Mouse (Mus musculus): Measurements from ENCODE around the gene Prc1. TPM values are rescaled to one million over a fixed set of nuclear protein-coding genes. Genes with fewer than 3 reads are reported as not detected.

Gene Prc1
- polyA plus RNA-seq (2014; fragmentation: Nextera tagmentation; extraction: Ambion mirVana): 182 and 190 TPM in 2 replicates

- Histone ChIP-seq H3K4me3 (ENCODE audit: low read depth, low read length) (peak within 1 kb of the TSS; percentile 86), H3K4me1 (replicated peaks; ENCODE audit: control insufficient read depth, insufficient read depth, low read length) (no peaks in the 10 kb centered on the region), H3K9me3 (ENCODE audit: control insufficient read depth, low read length) (no peaks in the 10 kb centered on the region), H3K36me3 (ENCODE audit: control insufficient read depth, insufficient read depth, low read length) (no peaks in the 10 kb centered on the region), H3K27me3 (ENCODE audit: control insufficient read depth, insufficient read depth, low read length) (no peaks in the 10 kb centered on the region), H3K9ac (ENCODE audit: low read depth, low read length) (peak within 1 kb of the TSS; percentile 84), H3K27ac (ENCODE audit: low read depth, low read length) (peak within 1 kb of the TSS; percentile 65), H3K4me2 (replicated peaks; ENCODE audit: low read depth, low read length) (peak within 1 kb of the TSS; percentile 74)
- DNase-seq (ENCODE audit: low spot score): peak; percentile 99
- peak; percentile 98 for ATAC-seq (ENCODE audit: low FRiP score)
- WGBS: 1% methylated on average over 52 of the region's 52 CpGs
Observed at GRCm38 (mm10) chr7:80294062-80294763, at the start of gene Prc1. Gene Prc1, plus strand, starts transcription at chr7:80294450.

GRCm38 (mm10) chr7:80244851-80245250 is 49.4 kb upstream of the Prc1 start:
- Histone ChIP-seq H3K27ac (ENCODE audit: low read depth, low read length) (no peak overlapping the region), H3K27me3 (ENCODE audit: control insufficient read depth, insufficient read depth, low read length) (no peaks in the 10 kb centered on the region), H3K4me3 (ENCODE audit: low read depth, low read length) (no peak overlapping the region), H3K9ac (ENCODE audit: low read depth, low read length) (no peak overlapping the region), H3K9me3 (ENCODE audit: control insufficient read depth, low read length) (no peaks in the 10 kb centered on the region), H3K4me1 (replicated peaks; ENCODE audit: control insufficient read depth, insufficient read depth, low read length) (no peaks in the 10 kb centered on the region), H3K4me2 (replicated peaks; ENCODE audit: low read depth, low read length) (no peak overlapping the region), H3K36me3 (ENCODE audit: control insufficient read depth, insufficient read depth, low read length) (no peaks in the 10 kb centered on the region)
- 87% methylated on average over 4 of the region's 4 CpGs for WGBS
- DNase-seq (ENCODE audit: low spot score): no peak
- no peak for ATAC-seq (ENCODE audit: low FRiP score)

- under 1% methylated on average over 48 of the region's 48 CpGs for WGBS
- DNase-seq (ENCODE audit: low spot score) (peak; percentile 99), ATAC-seq (ENCODE audit: low FRiP score) (peak; percentile 98)
- peak within 1 kb of the TSS; percentile 79 for H3K27ac ChIP-seq (ENCODE audit: low read depth, low read length)
- H3K4me3 ChIP-seq (ENCODE audit: low read depth, low read length): peak within 1 kb of the TSS; percentile 41
- H3K4me1 ChIP-seq (replicated peaks; ENCODE audit: control insufficient read depth, insufficient read depth, low read length): no peaks in the 10 kb centered on the region
- H3K27me3 ChIP-seq (ENCODE audit: control insufficient read depth, insufficient read depth, low read length): no peaks in the 10 kb centered on the region
- H3K9ac ChIP-seq (ENCODE audit: low read depth, low read length): peak within 1 kb of the TSS; percentile 63
- no peaks in the 10 kb centered on the region for H3K36me3 ChIP-seq (ENCODE audit: control insufficient read depth, insufficient read depth, low read length)
- H3K4me2 ChIP-seq (replicated peaks; ENCODE audit: low read depth, low read length): peak within 1 kb of the TSS; percentile 53
- no peaks in the 10 kb centered on the region for H3K9me3 ChIP-seq (ENCODE audit: control insufficient read depth, low read length)
Observed at GRCm38 (mm10) chr7:80246148-80246721, 48.0 kb upstream of the Prc1 start, which contains the start of gene Ttll13. Gene Ttll13, plus strand, starts transcription at chr7:80246376.

DNA sequence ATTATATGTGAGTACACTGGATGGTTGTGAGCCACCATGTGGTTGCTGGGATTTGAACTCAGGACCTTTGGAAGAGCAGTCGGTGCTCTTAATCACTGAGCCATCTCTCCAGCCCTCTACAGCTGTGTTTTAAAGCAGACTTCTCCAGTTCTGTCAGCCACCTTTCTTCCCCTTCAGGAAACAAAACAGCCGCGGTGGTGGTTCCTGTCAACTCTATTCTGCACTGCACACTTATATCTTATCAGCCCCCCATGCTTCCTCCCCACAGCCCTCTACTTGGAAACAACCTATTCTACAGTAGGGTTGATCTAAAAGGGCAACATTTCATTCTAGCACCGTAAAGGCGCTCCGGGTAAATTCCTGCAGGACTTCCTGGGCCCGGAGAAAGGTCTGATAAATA is 47.4 kb upstream of the Prc1 start:
- ATAC-seq (ENCODE audit: low FRiP score) (no peak), DNase-seq (ENCODE audit: low spot score) (no peak)
- no peak overlapping the region for H3K9ac ChIP-seq (ENCODE audit: low read depth, low read length)
- peak overlapping the region; percentile 79; the same call in 1 of the 2 replicates for H3K27ac ChIP-seq (ENCODE audit: low read depth, low read length)
- WGBS: 73% methylated on average over 7 of the region's 7 CpGs
- H3K27me3 ChIP-seq (ENCODE audit: control insufficient read depth, insufficient read depth, low read length): no peaks in the 10 kb centered on the region
- H3K4me2 ChIP-seq (replicated peaks; ENCODE audit: low read depth, low read length): peak overlapping the region; percentile 53; the same call in 1 of the 2 replicates
- no peak overlapping the region for H3K4me3 ChIP-seq (ENCODE audit: low read depth, low read length)
- H3K9me3 ChIP-seq (ENCODE audit: control insufficient read depth, low read length): no peaks in the 10 kb centered on the region
- H3K36me3 ChIP-seq (ENCODE audit: control insufficient read depth, insufficient read depth, low read length): no peaks in the 10 kb centered on the region
- H3K4me1 ChIP-seq (replicated peaks; ENCODE audit: control insufficient read depth, insufficient read depth, low read length): no peaks in the 10 kb centered on the region

GRCm38 (mm10) chr7:80252437-80252836 is 41.8 kb upstream of the Prc1 start:
- WGBS: 80% methylated on average over 7 of the region's 7 CpGs
- Histone ChIP-seq H3K27me3 (ENCODE audit: control insufficient read depth, insufficient read depth, low read length) (no peaks in the 10 kb centered on the region), H3K4me3 (ENCODE audit: low read depth, low read length) (no peak overlapping the region), H3K27ac (ENCODE audit: low read depth, low read length) (no peak overlapping the region), H3K9ac (ENCODE audit: low read depth, low read length) (no peak overlapping the region), H3K36me3 (ENCODE audit: control insufficient read depth, insufficient read depth, low read length) (no peaks in the 10 kb centered on the region), H3K9me3 (ENCODE audit: control insufficient read depth, low read length) (no peaks in the 10 kb centered on the region), H3K4me2 (replicated peaks; ENCODE audit: low read depth, low read length) (no peak overlapping the region), H3K4me1 (replicated peaks; ENCODE audit: control insufficient read depth, insufficient read depth, low read length) (no peaks in the 10 kb centered on the region)
- ATAC-seq (ENCODE audit: low FRiP score) (no peak), DNase-seq (ENCODE audit: low spot score) (no peak)

DNA sequence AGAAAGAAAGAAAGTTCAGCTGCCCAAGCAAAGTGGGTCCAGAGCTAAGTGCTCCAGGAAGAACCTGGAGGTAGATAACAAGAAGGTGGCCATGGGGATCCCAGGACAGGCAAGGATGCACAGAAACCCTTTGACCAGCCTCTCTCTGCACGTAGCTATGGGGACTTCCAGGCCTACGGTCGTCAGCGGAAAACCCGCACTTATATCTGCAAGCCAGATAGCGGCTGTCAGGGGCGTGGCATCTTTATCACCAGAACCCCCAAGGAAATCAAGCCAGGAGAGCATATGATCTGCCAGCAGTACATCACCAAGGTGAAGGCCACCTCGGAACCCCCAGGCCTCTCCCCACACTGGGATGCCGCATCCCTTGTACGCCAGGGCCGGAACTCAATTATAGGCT is 41.4 kb upstream of the Prc1 start:
- H3K36me3 ChIP-seq (ENCODE audit: control insufficient read depth, insufficient read depth, low read length): no peaks in the 10 kb centered on the region
- no peaks in the 10 kb centered on the region for H3K4me1 ChIP-seq (replicated peaks; ENCODE audit: control insufficient read depth, insufficient read depth, low read length)
- no peak overlapping the region for H3K27ac ChIP-seq (ENCODE audit: low read depth, low read length)
- no peak overlapping the region for H3K4me2 ChIP-seq (replicated peaks; ENCODE audit: low read depth, low read length)
- WGBS: 82% methylated on average over 11 of the region's 11 CpGs
- ATAC-seq (ENCODE audit: low FRiP score): no peak
- DNase-seq (ENCODE audit: low spot score): no peak
- no peaks in the 10 kb centered on the region for H3K27me3 ChIP-seq (ENCODE audit: control insufficient read depth, insufficient read depth, low read length)
- no peak overlapping the region for H3K9ac ChIP-seq (ENCODE audit: low read depth, low read length)
- no peaks in the 10 kb centered on the region for H3K9me3 ChIP-seq (ENCODE audit: control insufficient read depth, low read length)
- H3K4me3 ChIP-seq (ENCODE audit: low read depth, low read length): no peak overlapping the region

- no peaks in the 10 kb centered on the region for H3K9me3 ChIP-seq (ENCODE audit: control insufficient read depth, low read length)
- 81% methylated on average over 2 of the region's 2 CpGs for WGBS
- no peak overlapping the region for H3K27ac ChIP-seq (ENCODE audit: low read depth, low read length)
- H3K4me1 ChIP-seq (replicated peaks; ENCODE audit: control insufficient read depth, insufficient read depth, low read length): no peaks in the 10 kb centered on the region
- no peak overlapping the region for H3K4me2 ChIP-seq (replicated peaks; ENCODE audit: low read depth, low read length)
- H3K9ac ChIP-seq (ENCODE audit: low read depth, low read length): no peak overlapping the region
- DNase-seq (ENCODE audit: low spot score): no peak
- no peaks in the 10 kb centered on the region for H3K36me3 ChIP-seq (ENCODE audit: control insufficient read depth, insufficient read depth, low read length)
- H3K27me3 ChIP-seq (ENCODE audit: control insufficient read depth, insufficient read depth, low read length): no peaks in the 10 kb centered on the region
- ATAC-seq (ENCODE audit: low FRiP score): no peak
- H3K4me3 ChIP-seq (ENCODE audit: low read depth, low read length): no peak overlapping the region
Observed at GRCm38 (mm10) chr7:80255981-80256380, 38.3 kb upstream of the Prc1 start.

DNA sequence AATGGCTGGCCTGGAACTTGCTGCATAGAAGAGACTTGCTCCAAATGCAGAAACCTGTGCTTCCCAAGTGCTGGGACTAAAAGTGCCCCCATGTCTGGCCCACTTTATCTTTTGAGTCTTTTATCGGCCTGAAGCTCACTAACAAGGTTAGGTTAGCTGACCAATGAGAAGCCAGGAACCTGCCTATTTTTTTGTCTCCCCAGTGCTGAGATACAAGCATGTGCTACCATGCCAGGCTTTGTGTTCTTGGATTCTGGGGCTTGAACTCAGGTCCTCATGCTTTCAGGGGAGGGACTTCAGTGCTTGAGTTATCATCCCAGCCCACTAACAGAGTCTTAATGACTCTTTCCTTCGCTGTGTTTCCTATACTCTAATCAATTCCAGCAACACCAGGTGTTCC is 36.5 kb upstream of the Prc1 start:
- H3K4me3 ChIP-seq (ENCODE audit: low read depth, low read length): no peak overlapping the region
- no peak overlapping the region for H3K27ac ChIP-seq (ENCODE audit: low read depth, low read length)
- ATAC-seq (ENCODE audit: low FRiP score): no peak
- H3K27me3 ChIP-seq (ENCODE audit: control insufficient read depth, insufficient read depth, low read length): no peaks in the 10 kb centered on the region
- H3K36me3 ChIP-seq (ENCODE audit: control insufficient read depth, insufficient read depth, low read length): no peaks in the 10 kb centered on the region
- H3K9ac ChIP-seq (ENCODE audit: low read depth, low read length): no peak overlapping the region
- H3K9me3 ChIP-seq (ENCODE audit: control insufficient read depth, low read length): no peaks in the 10 kb centered on the region
- no peaks in the 10 kb centered on the region; the same call in 1 of the 2 replicates for H3K4me1 ChIP-seq (replicated peaks; ENCODE audit: control insufficient read depth, insufficient read depth, low read length)
- H3K4me2 ChIP-seq (replicated peaks; ENCODE audit: low read depth, low read length): no peak overlapping the region
- 68% methylated on average over 2 of the region's 2 CpGs for WGBS
- DNase-seq (ENCODE audit: low spot score): no peak

Data from hindbrain, embryonic 11.5 days (tissue).